Mouse (Mus musculus): ENCODE results near the gene Rnpc3. TPM values are rescaled to one million over a fixed set of nuclear protein-coding genes. Genes with fewer than 3 reads are reported as not detected.

Gene Rnpc3
- 18.1 TPM for polyA plus RNA-seq (2014; fragmentation: Illumina TruSeq; extraction: RNeasy Lipid Tissue Mini Kit (QIAGEN cat#74804); ENCODE audit: low read depth, low replicate concordance)

DNA sequence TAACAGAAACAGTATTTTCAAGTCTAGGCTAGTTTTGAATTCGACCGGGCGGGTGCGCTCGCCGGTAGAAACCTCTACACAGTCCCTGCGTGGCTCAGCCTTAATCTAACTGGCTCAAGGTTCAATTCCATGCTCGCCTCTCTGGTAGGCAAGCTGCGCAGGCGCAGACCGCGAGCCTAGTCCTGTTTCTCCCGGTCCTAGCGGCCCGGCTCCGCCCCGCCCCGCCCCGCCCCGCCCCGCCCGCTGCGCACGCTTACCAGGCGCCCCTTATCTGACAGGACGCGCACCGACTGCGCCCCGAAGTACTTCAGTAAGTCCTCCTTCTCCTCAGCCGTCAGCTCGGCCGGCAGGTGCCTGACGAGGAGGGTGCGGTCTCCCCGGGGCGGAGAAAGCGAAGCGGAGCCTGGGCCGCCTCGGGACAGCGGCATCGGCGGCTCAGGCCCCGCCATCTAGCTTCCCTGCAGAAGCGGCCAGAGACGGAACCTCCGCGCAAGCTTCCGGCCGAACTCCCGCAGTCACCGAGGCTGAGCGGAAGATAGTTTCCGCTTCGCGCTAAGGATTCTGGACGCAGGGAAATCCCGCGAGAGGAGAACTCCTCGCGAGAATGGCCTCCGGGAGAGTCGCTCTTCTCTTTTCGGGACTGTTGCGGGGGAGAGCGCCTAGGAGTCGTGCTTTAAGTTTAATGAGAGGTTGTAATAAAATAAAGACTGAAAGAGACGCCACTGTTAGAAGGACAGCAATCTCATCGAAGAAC is at the start of gene Rnpc3:
Gene Rnpc3, minus strand, starts transcription at position 544 of the 754 bp plus-strand sequence.

GRCm38 (mm10) chr3:113606599-113606998 is 23.4 kb downstream of the Rnpc3 start, which contains the start of gene Amy1:
Gene Amy1, minus strand, starts transcription at chr3:113606699.

Other genes with a start within 250 kb of the Rnpc3 start
- not detected for gene Amy2a1, start 97.7 kb downstream of the Rnpc3 start, polyA plus RNA-seq (2014; fragmentation: Illumina TruSeq; extraction: RNeasy Lipid Tissue Mini Kit (QIAGEN cat#74804); ENCODE audit: low read depth, low replicate concordance)
- 20.0 TPM for gene Amy1, start 23.4 kb downstream of the Rnpc3 start, polyA plus RNA-seq (2014; fragmentation: Illumina TruSeq; extraction: RNeasy Lipid Tissue Mini Kit (QIAGEN cat#74804); ENCODE audit: low read depth, low replicate concordance)

Data from heart, adult 10 weeks (tissue).